Mouse (Mus musculus): Measurements from ENCODE around the gene Rab1b. TPM values are rescaled to one million over a fixed set of nuclear protein-coding genes. Genes with fewer than 3 reads are reported as not detected.

The Rab1b gene
- polyA plus RNA-seq, 1 experiment from 2014 or later = 295 TPM

DNA sequence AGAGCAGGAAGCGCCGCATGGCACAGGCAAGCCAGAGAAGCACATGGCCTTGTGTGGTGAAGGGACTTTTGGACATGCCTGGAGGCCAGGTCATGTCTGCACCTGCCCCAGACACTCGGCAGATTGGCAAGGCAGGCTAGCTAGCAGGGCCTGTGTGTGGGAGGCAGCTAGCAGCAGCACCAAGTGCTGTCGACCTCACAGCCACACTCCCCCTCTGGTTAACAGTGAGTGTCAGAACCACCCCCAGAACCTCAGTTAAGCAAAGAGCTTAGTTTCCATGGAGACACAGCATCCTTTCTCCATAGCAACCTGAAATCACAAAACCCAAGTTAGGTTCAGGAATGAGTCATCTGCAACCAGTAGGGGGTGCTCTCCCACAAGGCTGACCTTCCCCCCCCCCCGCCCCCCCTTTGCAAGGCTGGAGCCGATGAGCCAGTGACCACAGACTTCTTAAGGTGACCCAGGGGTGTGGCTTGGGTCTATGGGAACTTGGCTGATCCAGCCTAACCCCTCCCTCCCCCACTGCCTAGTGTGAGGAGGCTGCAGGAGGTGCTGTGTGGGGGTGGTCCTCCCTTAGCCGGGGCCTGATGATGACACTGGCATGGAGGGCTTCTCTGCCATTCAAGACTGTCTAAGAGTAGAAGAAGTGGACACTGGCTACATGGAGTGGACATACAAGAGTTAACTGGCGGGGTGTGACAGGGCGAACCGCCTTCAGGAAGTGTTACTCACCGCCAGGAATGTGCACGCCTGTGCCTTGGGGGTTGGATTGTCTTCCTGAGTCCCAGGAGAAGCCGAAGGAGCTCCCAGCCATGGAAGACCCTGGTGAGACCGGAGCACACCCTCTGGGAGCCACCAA is 56.6 kb downstream of the Rab1b start, which contains the start of gene Rin1:
Rin1 (plus strand) TSS at position 435 of the 859 bp plus-strand sequence.
- H3K9ac ChIP-seq (ENCODE audit: low read length) = peak within 1 kb of the TSS; percentile 57
- ATAC-seq (ENCODE audit: low read depth) = peak; percentile 76
- H3K36me3 ChIP-seq (ENCODE audit: control insufficient read depth, insufficient read depth, low read length) = peaks cover 15% of the 10 kb centered on the region
- H3K27ac ChIP-seq (ENCODE audit: low read length) = peak within 1 kb of the TSS; percentile 63
- peak within 1 kb of the TSS; percentile 48 for H3K4me3 ChIP-seq (ENCODE audit: low read length)
- WGBS = 18% methylated on average over 13 of the region's 14 CpGs
- H3K9me3 ChIP-seq (ENCODE audit: control insufficient read depth, low read length) = no peaks in the 10 kb centered on the region
- H3K4me2 ChIP-seq (ENCODE audit: low read depth, low read length) = peak within 1 kb of the TSS; percentile 59
- peaks cover 3% of the 10 kb centered on the region; the same call in 1 of the 2 replicates for H3K27me3 ChIP-seq (ENCODE audit: control insufficient read depth, insufficient read depth, low read depth, low read length)
- H3K4me1 ChIP-seq (replicated peaks; ENCODE audit: control insufficient read depth, insufficient read depth, low read length) = peaks cover 19% of the 10 kb centered on the region

DNA sequence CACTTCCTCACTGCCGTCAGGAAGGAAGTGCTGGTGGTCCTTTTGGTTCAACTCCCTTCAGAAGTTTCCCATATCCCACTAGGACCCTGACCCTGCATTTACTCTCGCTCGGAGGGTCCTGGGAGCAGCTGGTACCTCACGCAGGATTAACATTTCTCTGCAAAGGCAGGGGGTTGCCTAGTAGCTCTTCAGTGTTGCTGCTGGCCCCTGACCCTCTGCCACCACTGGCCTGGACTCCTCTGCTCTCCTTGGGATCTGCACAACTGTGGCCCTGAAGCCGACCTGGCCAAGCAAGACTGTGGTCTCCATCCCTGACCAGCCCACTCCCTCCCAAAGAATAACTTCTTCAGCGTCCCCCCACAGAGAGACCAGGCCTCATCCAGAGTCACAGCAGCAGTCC is 57.5 kb downstream of the Rab1b start:
- Histone ChIP-seq H3K4me3 (ENCODE audit: low read length) (no peak overlapping the region), H3K4me2 (ENCODE audit: low read depth, low read length) (no peak overlapping the region), H3K4me1 (replicated peaks; ENCODE audit: control insufficient read depth, insufficient read depth, low read length) (peaks cover 19% of the 10 kb centered on the region), H3K9me3 (ENCODE audit: control insufficient read depth, low read length) (no peaks in the 10 kb centered on the region), H3K27ac (ENCODE audit: low read length) (no peak overlapping the region), H3K27me3 (ENCODE audit: control insufficient read depth, insufficient read depth, low read depth, low read length) (peaks cover 3% of the 10 kb centered on the region; the same call in 1 of the 2 replicates), H3K9ac (ENCODE audit: low read length) (no peak overlapping the region), H3K36me3 (ENCODE audit: control insufficient read depth, insufficient read depth, low read length) (peaks cover 15% of the 10 kb centered on the region)
- no peak for ATAC-seq (ENCODE audit: low read depth)
- WGBS = 71% methylated on average over 6 of the region's 6 CpGs

Other genes starting within 250 kb of the Rab1b start
- 2.1 and 5.0 TPM in 2 replicates for gene Actn3, start 229.2 kb downstream of the Rab1b start, polyA plus RNA-seq (2015; fragmentation: Nextera tagmentation; extraction: Ambion mirVana)
- 8.3 and 9.4 TPM in 2 replicates for gene Zdhhc24, start 228.4 kb downstream of the Rab1b start, polyA plus RNA-seq (2015; fragmentation: Nextera tagmentation; extraction: Ambion mirVana)
- 4.2 and 4.9 TPM in 2 replicates for gene Bbs1, start 200.4 kb downstream of the Rab1b start, polyA plus RNA-seq (2015; fragmentation: Nextera tagmentation; extraction: Ambion mirVana)
- 94.6 and 95.1 TPM in 2 replicates for gene Dpp3, start 178.8 kb downstream of the Rab1b start, polyA plus RNA-seq (2015; fragmentation: Nextera tagmentation; extraction: Ambion mirVana)
- gene Peli3, start 163.9 kb downstream of the Rab1b start, polyA plus RNA-seq (2015; fragmentation: Nextera tagmentation; extraction: Ambion mirVana) = 1.9 and 2.1 TPM in 2 replicates
- gene Mrpl11, start 144.9 kb downstream of the Rab1b start, polyA plus RNA-seq (2015; fragmentation: Nextera tagmentation; extraction: Ambion mirVana) = 90.6 and 93.4 TPM in 2 replicates
- gene Npas4, start 116.8 kb downstream of the Rab1b start, polyA plus RNA-seq (2015; fragmentation: Nextera tagmentation; extraction: Ambion mirVana) = 0.09 TPM in 1 of 2 replicates, not detected in the other
- 2.7 and 3.6 TPM in 2 replicates for gene Slc29a2, start 83.2 kb downstream of the Rab1b start, polyA plus RNA-seq (2015; fragmentation: Nextera tagmentation; extraction: Ambion mirVana)
- 47.6 and 49.4 TPM in 2 replicates for gene B4gat1, start 68.2 kb downstream of the Rab1b start, polyA plus RNA-seq (2015; fragmentation: Nextera tagmentation; extraction: Ambion mirVana)
- 2.5 and 3.5 TPM in 2 replicates for gene AC124502.3, start 68.2 kb downstream of the Rab1b start, polyA plus RNA-seq (2015; fragmentation: Nextera tagmentation; extraction: Ambion mirVana)
- 41.6 and 45.0 TPM in 2 replicates for gene Brms1, start 65.7 kb downstream of the Rab1b start, polyA plus RNA-seq (2015; fragmentation: Nextera tagmentation; extraction: Ambion mirVana)
- 3.7 and 4.2 TPM in 2 replicates for gene Rin1, start 56.6 kb downstream of the Rab1b start, polyA plus RNA-seq (2015; fragmentation: Nextera tagmentation; extraction: Ambion mirVana)
- gene Cd248, start 39.0 kb downstream of the Rab1b start, polyA plus RNA-seq (2015; fragmentation: Nextera tagmentation; extraction: Ambion mirVana) = 69.1 and 80.6 TPM in 2 replicates
- 3.6 and 3.8 TPM in 2 replicates for gene Tmem151a, start 21.5 kb downstream of the Rab1b start, polyA plus RNA-seq (2015; fragmentation: Nextera tagmentation; extraction: Ambion mirVana)
- gene Yif1a, start 18.5 kb downstream of the Rab1b start, polyA plus RNA-seq (2015; fragmentation: Nextera tagmentation; extraction: Ambion mirVana) = 95.3 and 101 TPM in 2 replicates
- 5.6 and 7.0 TPM in 2 replicates for gene Cnih2, start 8.6 kb downstream of the Rab1b start, polyA plus RNA-seq (2015; fragmentation: Nextera tagmentation; extraction: Ambion mirVana)
- gene Klc2, start 11.5 kb upstream of the Rab1b start, polyA plus RNA-seq (2015; fragmentation: Nextera tagmentation; extraction: Ambion mirVana) = 14.6 and 17.0 TPM in 2 replicates
- 16.5 and 21.0 TPM in 2 replicates for gene Pacs1, start 166.0 kb upstream of the Rab1b start, polyA plus RNA-seq (2015; fragmentation: Nextera tagmentation; extraction: Ambion mirVana)
- 322 TPM in 2 replicates for gene Sf3b2, start 188.4 kb upstream of the Rab1b start, polyA plus RNA-seq (2015; fragmentation: Nextera tagmentation; extraction: Ambion mirVana)
- gene Gal3st3, start 191.3 kb upstream of the Rab1b start, polyA plus RNA-seq (2015; fragmentation: Nextera tagmentation; extraction: Ambion mirVana) = 1.4 and 2.0 TPM in 2 replicates
- not detected in 2 replicates for gene Catsper1, start 228.7 kb upstream of the Rab1b start, polyA plus RNA-seq (2015; fragmentation: Nextera tagmentation; extraction: Ambion mirVana)
- gene Cst6, start 242.5 kb upstream of the Rab1b start, polyA plus RNA-seq (2015; fragmentation: Nextera tagmentation; extraction: Ambion mirVana) = 0.67 and 1.4 TPM in 2 replicates